Mouse (Mus musculus) erythroblast, embryonic 14.5 days (primary cell): ENCODE data around the gene Bclaf3. TPM values are rescaled to one million over a fixed set of nuclear protein-coding genes. Genes with fewer than 3 reads are reported as not detected.

Experiments used
- H3K27me3 ChIP-seq: 2 replicates; pipeline ENCODE4 v1.6.1; 2012; ENCODE audit warnings: inconsistent platforms; ENCODE audit not compliant: control insufficient read depth
- H3K36me3 ChIP-seq: 2 replicates; pipeline ENCODE4 v1.6.1; 2012; ENCODE audit warnings: mild to moderate bottlenecking, inconsistent platforms; ENCODE audit not compliant: control insufficient read depth
- H3K4me1 ChIP-seq: 2 replicates; pipeline ENCODE4 v1.6.1; 2012; ENCODE audit warnings: inconsistent platforms; ENCODE audit not compliant: control insufficient read depth
- H3K4me3 ChIP-seq: replicated peaks from 2 replicates; pipeline ENCODE3; 2012; ENCODE audit warnings: moderate library complexity, mild to moderate bottlenecking, inconsistent platforms
- H3K9me3 ChIP-seq: 2 replicates; pipeline ENCODE4 v1.6.1; 2012; ENCODE audit warnings: low read length, inconsistent platforms, mixed read lengths; ENCODE audit not compliant: control insufficient read depth
- GATA1 ChIP-seq: IDR thresholded peaks from 2 replicates; pipeline ENCODE4 v1.6.1; 2012; ENCODE audit warnings: low read length, inconsistent platforms, mixed read lengths
- TAL1 ChIP-seq: IDR thresholded peaks from 3 replicates; pipeline ENCODE4 v1.6.1; 2012; ENCODE audit warnings: low read length, inconsistent platforms, mixed read lengths
- polyA plus RNA-seq: library from polyadenylated mRNA; stranded (reverse); fragments of >175 nt; gene quantifications from 2 replicates; pipeline ENCODE4 v1.2.3, GENCODE M21; 2012

Bclaf3 gene
- polyA plus RNA-seq, 1 experiment: 0.11 TPM

- H3K36me3 ChIP-seq: no peaks in the 10 kb centered on the region
- H3K9me3 ChIP-seq: no peaks in the 10 kb centered on the region
- H3K4me3 ChIP-seq: no peak overlapping the region
- no peaks in the 10 kb centered on the region for H3K27me3 ChIP-seq
- peaks cover 9% of the 10 kb centered on the region for H3K4me1 ChIP-seq
- no peak for TF ChIP-seq GATA1
- TF ChIP-seq TAL1: no peak
Measured at GRCm38 (mm10) chrX:159604832-159605231, 78.3 kb downstream of the Bclaf3 start.

GRCm38 (mm10) chrX:159606936-159607335 lies 80.4 kb downstream of the Bclaf3 start:
- H3K36me3 ChIP-seq: no peaks in the 10 kb centered on the region
- H3K27me3 ChIP-seq: no peaks in the 10 kb centered on the region
- TF ChIP-seq GATA1: no peak
- TF ChIP-seq TAL1: no peak
- H3K9me3 ChIP-seq: no peaks in the 10 kb centered on the region
- H3K4me3 ChIP-seq: no peak overlapping the region
- peaks cover 4% of the 10 kb centered on the region for H3K4me1 ChIP-seq

GRCm38 (mm10) chrX:159626208-159626906 lies 99.9 kb downstream of the Bclaf3 start:
- H3K27me3 ChIP-seq: peaks cover 21% of the 10 kb centered on the region
- TF ChIP-seq TAL1 (no peak), GATA1 (no peak)
- H3K9me3 ChIP-seq: peaks cover 4% of the 10 kb centered on the region; the same call in 1 of the 2 replicates
- no peaks in the 10 kb centered on the region for H3K36me3 ChIP-seq
- H3K4me3 ChIP-seq: peak overlapping the region; percentile 80
- peaks cover 26% of the 10 kb centered on the region for H3K4me1 ChIP-seq

GRCm38 (mm10) chrX:159626907-159627587 lies 100.6 kb downstream of the Bclaf3 start, which contains the start of gene Sh3kbp1:
TSS of gene Sh3kbp1 (plus strand) at chrX:159627272.
- H3K4me1 ChIP-seq: peaks cover 26% of the 10 kb centered on the region
- peaks cover 4% of the 10 kb centered on the region; the same call in 1 of the 2 replicates for H3K9me3 ChIP-seq
- H3K36me3 ChIP-seq: no peaks in the 10 kb centered on the region
- H3K27me3 ChIP-seq: peaks cover 21% of the 10 kb centered on the region
- H3K4me3 ChIP-seq: peak within 1 kb of the TSS; percentile 80
- TF ChIP-seq TAL1 (no peak), GATA1 (no peak)

GRCm38 (mm10) chrX:159627588-159628566 lies 101.4 kb downstream of the Bclaf3 start:
- no peak for TF ChIP-seq TAL1
- TF ChIP-seq GATA1: no peak
- Histone ChIP-seq H3K36me3 (no peaks in the 10 kb centered on the region), H3K9me3 (peaks cover 4% of the 10 kb centered on the region; the same call in 1 of the 2 replicates), H3K4me1 (peaks cover 26% of the 10 kb centered on the region), H3K27me3 (peaks cover 18% of the 10 kb centered on the region), H3K4me3 (peak overlapping the region; percentile 80)

- H3K36me3 ChIP-seq: no peaks in the 10 kb centered on the region
- H3K4me3 ChIP-seq: peak overlapping the region; percentile 80
- TF ChIP-seq TAL1: no peak
- TF ChIP-seq GATA1: no peak
- H3K4me1 ChIP-seq: peaks cover 26% of the 10 kb centered on the region
- peaks cover 4% of the 10 kb centered on the region; the same call in 1 of the 2 replicates for H3K9me3 ChIP-seq
- peaks cover 18% of the 10 kb centered on the region for H3K27me3 ChIP-seq
Measured at GRCm38 (mm10) chrX:159628629-159629028, 102.1 kb downstream of the Bclaf3 start.

GRCm38 (mm10) chrX:159629203-159629602 lies 102.7 kb downstream of the Bclaf3 start:
- Histone ChIP-seq H3K27me3 (peaks cover 18% of the 10 kb centered on the region), H3K36me3 (no peaks in the 10 kb centered on the region), H3K4me3 (no peak overlapping the region)

GRCm38 (mm10) chrX:159638500-159639227 lies 112.2 kb downstream of the Bclaf3 start:
- no peak for TF ChIP-seq TAL1
- no peak for TF ChIP-seq GATA1
- H3K27me3 ChIP-seq: no peaks in the 10 kb centered on the region
- H3K36me3 ChIP-seq: no peaks in the 10 kb centered on the region
- peaks cover 11% of the 10 kb centered on the region for H3K4me1 ChIP-seq
- no peak overlapping the region for H3K4me3 ChIP-seq
- no peaks in the 10 kb centered on the region for H3K9me3 ChIP-seq

More at GRCm38 (mm10) chrX:159629203-159629602, 102.7 kb downstream of the Bclaf3 start:
- peaks cover 26% of the 10 kb centered on the region for H3K4me1 ChIP-seq
- TF ChIP-seq TAL1 (no peak), GATA1 (no peak)
- peaks cover 4% of the 10 kb centered on the region; the same call in 1 of the 2 replicates for H3K9me3 ChIP-seq
